In genomic region chr12:54805254-54806002, GRCm38 (mm10) we compare ENCODE assay signal across 19 mouse cellular contexts. TPM values are rescaled to one million over a fixed set of nuclear protein-coding genes. Genes with fewer than 3 reads are reported as not detected.
DNase-seq lines count a peak whose midpoint lies in the region; ATAC-seq and TF ChIP-seq lines count a peak whose summit lies in the region.
"Had no signal": no experiment of that assay in that cellular context is flagged by ENCODE, and none has a peak within 500 bp of the region (broad histone marks: within the 10 kb centered on the region; RNA-seq: fewer than 3 reads in every experiment).

No protein-coding gene starts in this region.

- no peak for DNase-seq in forebrain, postnatal 0 days
- DNase-seq in kidney, adult 11 months = no peak
- peak; percentile 60 for DNase-seq in midbrain, embryonic 11.5 days (ENCODE audit: low spot score, missing footprints)
- no peak for DNase-seq in lung, postnatal 25 days (ENCODE audit: low spot score)
- DNase-seq: adrenal gland, adult 2 months; adrenal gland, postnatal 25 days; cerebellum, adult 18-20 months; cerebellum, adult 9-11 months; cerebellum, postnatal 36 days; gastrocnemius, postnatal 14 days; heart, postnatal 14 days had no signal

- no peak for TF ChIP-seq CTCF in forebrain, postnatal 0 days (IDR thresholded peaks at IDR 0.05; ENCODE audit: low read depth)

- 78% methylated on average over 6 of the region's 6 CpGs for WGBS in forebrain, postnatal 0 days
- 79% methylated on average over 6 of the region's 6 CpGs for WGBS in forebrain, embryonic 15.5 days
- 74% methylated on average over 6 of the region's 6 CpGs for WGBS in kidney, embryonic 15.5 days
- WGBS in midbrain, embryonic 11.5 days = 80% methylated on average over 6 of the region's 6 CpGs
- whole genome bisulfite sequencing in midbrain, embryonic 15.5 days = 79% methylated on average over 6 of the region's 6 CpGs
- 84% methylated on average over 6 of the region's 6 CpGs for WGBS in macrophage (ENCODE audit: missing documents)

- no peaks in the 10 kb centered on the region for H3K27me3 ChIP-seq in forebrain, postnatal 0 days (ENCODE audit: insufficient read depth, low read length)
- no peaks in the 10 kb centered on the region for H3K27me3 ChIP-seq in forebrain, embryonic 15.5 days
- no peaks in the 10 kb centered on the region for H3K27me3 ChIP-seq in kidney, embryonic 15.5 days
- H3K27me3 ChIP-seq in midbrain, embryonic 11.5 days (ENCODE audit: control insufficient read depth, insufficient read depth, low read length) = no peaks in the 10 kb centered on the region
- no peaks in the 10 kb centered on the region for H3K27me3 ChIP-seq in midbrain, embryonic 15.5 days (replicated peaks)
- H3K27me3 ChIP-seq: embryonic facial prominence, embryonic 13.5 days; hindbrain, embryonic 13.5 days had no signal

- H3K4me1 ChIP-seq in forebrain, postnatal 0 days (ENCODE audit: insufficient read depth) = no peaks in the 10 kb centered on the region
- no peaks in the 10 kb centered on the region for H3K4me1 ChIP-seq in forebrain, embryonic 15.5 days
- H3K4me1 ChIP-seq in kidney, embryonic 15.5 days = peaks cover 19% of the 10 kb centered on the region
- no peaks in the 10 kb centered on the region for H3K4me1 ChIP-seq in midbrain, embryonic 11.5 days (ENCODE audit: control insufficient read depth, insufficient read depth, low read length)
- no peaks in the 10 kb centered on the region for H3K4me1 ChIP-seq in midbrain, embryonic 15.5 days
- H3K4me1 ChIP-seq: hindbrain, embryonic 13.5 days had no signal

- no peaks in the 10 kb centered on the region for H3K79me2 ChIP-seq in macrophage (ENCODE audit: inconsistent target)

- H3K4me3 ChIP-seq in forebrain, postnatal 0 days (ENCODE audit: low read depth, low read length) = no peak overlapping the region
- H3K4me3 ChIP-seq in forebrain, embryonic 15.5 days = no peak overlapping the region
- H3K4me3 ChIP-seq in kidney, embryonic 15.5 days (replicated peaks) = no peak overlapping the region
- H3K4me3 ChIP-seq in midbrain, embryonic 11.5 days (ENCODE audit: low read depth, low read length) = no peak overlapping the region
- no peak overlapping the region for H3K4me3 ChIP-seq in midbrain, embryonic 15.5 days
- H3K4me3 ChIP-seq in macrophage (ENCODE audit: inconsistent target) = no peak overlapping the region
- H3K4me3 ChIP-seq: embryonic facial prominence, embryonic 13.5 days; hindbrain, embryonic 13.5 days had no signal

- no peaks in the 10 kb centered on the region for H3K36me3 ChIP-seq in forebrain, postnatal 0 days (ENCODE audit: insufficient read depth)
- H3K36me3 ChIP-seq in forebrain, embryonic 15.5 days = no peaks in the 10 kb centered on the region
- H3K36me3 ChIP-seq in kidney, embryonic 15.5 days = no peaks in the 10 kb centered on the region
- H3K36me3 ChIP-seq in midbrain, embryonic 11.5 days (ENCODE audit: control insufficient read depth, insufficient read depth, low read length) = no peaks in the 10 kb centered on the region
- H3K36me3 ChIP-seq in midbrain, embryonic 15.5 days (replicated peaks) = no peaks in the 10 kb centered on the region
- no peaks in the 10 kb centered on the region for H3K36me3 ChIP-seq in macrophage (ENCODE audit: inconsistent target)
- H3K36me3 ChIP-seq: embryonic facial prominence, embryonic 13.5 days; hindbrain, embryonic 13.5 days had no signal

- H3K27ac ChIP-seq in forebrain, postnatal 0 days (ENCODE audit: low read depth, low read length) = no peak overlapping the region
- H3K27ac ChIP-seq in forebrain, embryonic 15.5 days (replicated peaks) = no peak overlapping the region
- peak overlapping the region; percentile 73 for H3K27ac ChIP-seq in kidney, embryonic 15.5 days
- H3K27ac ChIP-seq in midbrain, embryonic 11.5 days (ENCODE audit: low read depth, low read length) = no peak overlapping the region
- H3K27ac ChIP-seq in midbrain, embryonic 15.5 days = no peak overlapping the region
- peak overlapping the region; percentile 37; the same call in 1 of the 2 replicates for H3K27ac ChIP-seq in macrophage
- H3K27ac ChIP-seq: embryonic facial prominence, embryonic 13.5 days; hindbrain, embryonic 13.5 days; hindbrain, postnatal 0 days had no signal

- no peaks in the 10 kb centered on the region for H3K9me3 ChIP-seq in forebrain, postnatal 0 days (ENCODE audit: low read length)
- no peaks in the 10 kb centered on the region for H3K9me3 ChIP-seq in forebrain, embryonic 15.5 days
- H3K9me3 ChIP-seq in kidney, embryonic 15.5 days (replicated peaks) = no peaks in the 10 kb centered on the region
- H3K9me3 ChIP-seq in midbrain, embryonic 11.5 days (ENCODE audit: control insufficient read depth, low read length) = no peaks in the 10 kb centered on the region
- H3K9me3 ChIP-seq in midbrain, embryonic 15.5 days = no peaks in the 10 kb centered on the region
- H3K9me3 ChIP-seq: embryonic facial prominence, embryonic 13.5 days; hindbrain, embryonic 13.5 days had no signal

- H3K9ac ChIP-seq in forebrain, postnatal 0 days = no peak overlapping the region
- H3K9ac ChIP-seq in forebrain, embryonic 15.5 days (replicated peaks) = no peak overlapping the region
- H3K9ac ChIP-seq in kidney, embryonic 15.5 days = no peak overlapping the region
- no peak overlapping the region for H3K9ac ChIP-seq in midbrain, embryonic 11.5 days (ENCODE audit: low read length)
- no peak overlapping the region for H3K9ac ChIP-seq in midbrain, embryonic 15.5 days
- H3K9ac ChIP-seq: embryonic facial prominence, embryonic 13.5 days; hindbrain, embryonic 13.5 days had no signal

- peak; percentile 66 for ATAC-seq in forebrain, postnatal 0 days
- no peak for ATAC-seq in forebrain, embryonic 15.5 days (replicated peaks)
- no peak for ATAC-seq in kidney, embryonic 15.5 days (replicated peaks; ENCODE audit: low FRiP score)
- ATAC-seq in midbrain, embryonic 11.5 days (ENCODE audit: low FRiP score) = no peak
- no peak for ATAC-seq in midbrain, embryonic 15.5 days (replicated peaks)
- ATAC-seq: forebrain, embryonic 14.5 days; hindbrain, postnatal 0 days had no signal

- no peak overlapping the region for H3K4me2 ChIP-seq in forebrain, postnatal 0 days (ENCODE audit: low read depth)
- no peak overlapping the region for H3K4me2 ChIP-seq in forebrain, embryonic 15.5 days (replicated peaks)
- H3K4me2 ChIP-seq in kidney, embryonic 15.5 days = no peak overlapping the region
- no peak overlapping the region for H3K4me2 ChIP-seq in midbrain, embryonic 11.5 days
- no peak overlapping the region for H3K4me2 ChIP-seq in midbrain, embryonic 15.5 days
- H3K4me2 ChIP-seq: embryonic facial prominence, embryonic 13.5 days; hindbrain, embryonic 13.5 days had no signal

RNA-seq across cellular contexts. Expression of gene Snx6, which starts 9.9 kb away (rescaled TPM):
- 104 and 111 TPM in 2 replicates for total RNA-seq in forebrain, postnatal 0 days (2014; rRNA removed)
- polyA plus RNA-seq in forebrain, postnatal 0 days (2015; fragmentation: Nextera tagmentation; extraction: Ambion mirVana) = 142 and 152 TPM in 2 replicates
- polyA plus RNA-seq in forebrain, embryonic 15.5 days (2015; fragmentation: Nextera tagmentation; extraction: Ambion mirVana) = 157 and 164 TPM in 2 replicates
- 186 and 200 TPM in 2 replicates for polyA plus RNA-seq in kidney, embryonic 15.5 days (2015; fragmentation: Nextera tagmentation; extraction: Ambion mirVana)
- polyA plus RNA-seq in midbrain, embryonic 11.5 days (2014; fragmentation: Nextera tagmentation; extraction: Ambion mirVana) = 251 and 261 TPM in 2 replicates
- 132 and 139 TPM in 2 replicates for polyA plus RNA-seq in midbrain, embryonic 15.5 days (2015; fragmentation: Nextera tagmentation; extraction: Ambion mirVana)
- total RNA-seq in macrophage (2018; cell fraction: chromatin; rRNA removed) = 100 to 1,000 TPM in 18 of 26 experiments, 10 to 100 TPM in 8; 61.3 to 218 (median 151) TPM
- total RNA-seq in macrophage (2018; cell fraction: cytosol; rRNA removed) = 100 to 1,000 TPM in 19 of 26 experiments, 10 to 100 TPM in 7; 88.1 to 130 (median 109) TPM
- 100 to 1,000 TPM in 5 of 26 experiments, 10 to 100 TPM in 21; 43.5 to 190 (median 74.0) TPM for total RNA-seq in macrophage (2018; cell fraction: nucleus; rRNA removed)
- polyA plus RNA-seq in macrophage (2018) = 111 to 154 TPM (median 121 TPM) in 3 replicates

RNA-seq across cellular contexts. Expression of gene Cfl2, which starts 57.2 kb away (rescaled TPM):
- total RNA-seq in forebrain, postnatal 0 days (2014; rRNA removed) = 185 and 217 TPM in 2 replicates
- polyA plus RNA-seq in forebrain, postnatal 0 days (2015; fragmentation: Nextera tagmentation; extraction: Ambion mirVana) = 253 and 265 TPM in 2 replicates
- polyA plus RNA-seq in forebrain, embryonic 15.5 days (2015; fragmentation: Nextera tagmentation; extraction: Ambion mirVana) = 320 and 350 TPM in 2 replicates
- polyA plus RNA-seq in kidney, embryonic 15.5 days (2015; fragmentation: Nextera tagmentation; extraction: Ambion mirVana) = 192 and 207 TPM in 2 replicates
- polyA plus RNA-seq in midbrain, embryonic 11.5 days (2014; fragmentation: Nextera tagmentation; extraction: Ambion mirVana) = 278 and 287 TPM in 2 replicates
- polyA plus RNA-seq in midbrain, embryonic 15.5 days (2015; fragmentation: Nextera tagmentation; extraction: Ambion mirVana) = 271 and 276 TPM in 2 replicates
- 10 to 100 TPM in 25 of 26 experiments, 1 to 10 TPM in 1; 9.6 to 67.4 (median 33.6) TPM for total RNA-seq in macrophage (2018; cell fraction: chromatin; rRNA removed)
- total RNA-seq in macrophage (2018; cell fraction: cytosol; rRNA removed) = 10 to 100 TPM; 16.2 to 23.6 (median 19.2) TPM
- total RNA-seq in macrophage (2018; cell fraction: nucleus; rRNA removed) = 10 to 100 TPM in 25 of 26 experiments, 1 to 10 TPM in 1; 8.0 to 84.5 (median 39.9) TPM
- polyA plus RNA-seq in macrophage (2018) = 21.0 to 27.8 TPM (median 21.9 TPM) in 3 replicates

Comparison
In these comparisons a context has a peak if more than half of its experiments do, and no peak if none do; other contexts are left out.
1. H3K27ac ChIP-seq: peak in kidney, embryonic 15.5 days (single experiment) and macrophage (single experiment); none in forebrain, postnatal 0 days (single experiment), forebrain, embryonic 15.5 days (single experiment), midbrain, embryonic 11.5 days (single experiment) and midbrain, embryonic 15.5 days (single experiment).